Mouse (Mus musculus): ENCODE results near the gene Tmem270. TPM values are rescaled to one million over a fixed set of nuclear protein-coding genes. Genes with fewer than 3 reads are reported as not detected.

Tmem270 gene
- polyA plus RNA-seq, 1 experiment, result 0.09 TPM

DNA sequence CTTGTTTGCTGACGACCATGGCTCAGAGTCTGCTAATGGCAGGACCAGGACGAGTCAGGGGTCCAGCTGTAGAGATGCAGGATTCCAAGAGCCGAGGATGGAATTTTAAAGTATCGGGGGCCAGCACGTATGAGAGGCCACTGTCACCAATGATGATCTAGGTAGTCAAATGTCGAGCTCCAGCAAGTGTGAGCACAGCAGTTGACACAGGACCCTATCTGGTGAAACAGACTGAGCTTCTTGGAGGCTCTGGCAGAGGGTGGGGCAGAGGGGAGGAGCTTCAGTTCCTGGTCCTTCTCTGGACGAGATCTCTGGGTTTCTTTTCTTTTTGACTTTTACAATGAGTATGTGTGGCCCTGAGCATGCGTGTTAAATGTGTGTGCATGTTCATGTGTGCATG lies 8.8 kb upstream of the Tmem270 start, which contains the start of gene Cldn13:
Gene Cldn13 (minus strand): TSS at position 216 of the 400 bp plus-strand sequence.
- TF ChIP-seq CTCF (conservative IDR thresholded peaks at IDR 0.05; ENCODE audit: insufficient read depth, insufficient read length, low read depth, low read length), result no peak
- TF ChIP-seq POLR2A (IDR thresholded peaks at IDR 0.05; ENCODE audit: low read depth, low read length), result no peak
- Histone ChIP-seq H3K4me3 (ENCODE audit: insufficient read depth, low read depth, low read length) (no peak within 1 kb of the TSS), H3K27me3 (replicated peaks; ENCODE audit: control insufficient read depth, insufficient read depth, low read length) (no peaks in the 10 kb centered on the region), H3K4me1 (ENCODE audit: control insufficient read depth, insufficient read depth, low read length) (no peaks in the 10 kb centered on the region), H3K27ac (ENCODE audit: insufficient read depth, low read depth, low read length) (no peak within 1 kb of the TSS), H3K36me3 (ENCODE audit: control insufficient read depth, insufficient read depth, low read length) (no peaks in the 10 kb centered on the region)
- DNase-seq, result no peak
- 82% methylated on average over 8 of the region's 8 CpGs for WGBS

DNA sequence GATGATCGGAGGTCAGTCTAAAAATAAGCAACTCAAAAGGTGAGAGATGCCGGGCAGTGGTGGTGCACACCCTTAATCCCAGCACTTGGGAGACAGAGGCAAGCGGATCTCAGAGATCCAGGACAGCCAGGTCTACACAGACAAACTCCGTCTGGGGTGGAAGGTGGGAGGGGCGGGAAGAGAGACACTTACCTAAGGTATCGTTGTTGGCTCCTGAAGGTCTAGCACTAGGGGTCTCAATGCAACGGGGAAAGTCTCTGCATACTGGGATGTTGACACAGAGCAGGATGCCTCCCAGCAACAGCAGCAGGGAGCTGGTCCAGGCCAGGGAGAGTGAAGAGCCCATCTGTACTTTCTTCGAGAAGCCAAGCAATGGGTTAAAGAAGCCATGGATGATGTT lies 8.0 kb upstream of the Tmem270 start:
- TF ChIP-seq CTCF (conservative IDR thresholded peaks at IDR 0.05; ENCODE audit: insufficient read depth, insufficient read length, low read depth, low read length) (no peak), POLR2A (IDR thresholded peaks at IDR 0.05; ENCODE audit: low read depth, low read length) (no peak)
- WGBS, result 87% methylated on average over 8 of the region's 8 CpGs
- Histone ChIP-seq H3K27ac (ENCODE audit: insufficient read depth, low read depth, low read length) (no peak overlapping the region), H3K4me3 (ENCODE audit: insufficient read depth, low read depth, low read length) (no peak overlapping the region), H3K36me3 (ENCODE audit: control insufficient read depth, insufficient read depth, low read length) (no peaks in the 10 kb centered on the region), H3K4me1 (ENCODE audit: control insufficient read depth, insufficient read depth, low read length) (no peaks in the 10 kb centered on the region), H3K27me3 (replicated peaks; ENCODE audit: control insufficient read depth, insufficient read depth, low read length) (no peaks in the 10 kb centered on the region)
- no peak for DNase-seq

DNA sequence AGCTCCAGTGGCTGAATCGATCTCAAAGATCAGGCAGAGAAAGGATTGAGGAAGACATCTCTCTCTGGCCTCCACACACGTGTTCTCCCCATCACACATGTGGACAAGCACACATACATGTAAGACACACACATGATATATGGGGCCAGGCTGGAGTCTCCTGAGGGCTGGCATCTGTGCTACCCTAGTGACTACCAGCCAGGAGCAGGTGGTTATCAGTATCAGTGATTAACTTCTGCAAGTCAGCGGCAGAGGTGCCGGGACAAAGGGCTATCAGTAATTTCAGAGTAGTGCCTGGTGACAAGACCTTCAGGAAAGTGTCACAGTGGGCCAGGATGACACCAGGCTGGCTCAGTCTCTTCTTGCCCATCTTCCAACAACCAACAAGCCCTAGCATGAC lies 7.2 kb upstream of the Tmem270 start:
- no peaks in the 10 kb centered on the region for H3K36me3 ChIP-seq (ENCODE audit: control insufficient read depth, insufficient read depth, low read length)
- 86% methylated on average over 4 of the region's 4 CpGs for WGBS
- no peaks in the 10 kb centered on the region for H3K27me3 ChIP-seq (replicated peaks; ENCODE audit: control insufficient read depth, insufficient read depth, low read length)
- no peak for DNase-seq
- H3K4me3 ChIP-seq (ENCODE audit: insufficient read depth, low read depth, low read length), result no peak overlapping the region
- no peak overlapping the region for H3K27ac ChIP-seq (ENCODE audit: insufficient read depth, low read depth, low read length)
- no peak for TF ChIP-seq POLR2A (IDR thresholded peaks at IDR 0.05; ENCODE audit: low read depth, low read length)
- no peaks in the 10 kb centered on the region for H3K4me1 ChIP-seq (ENCODE audit: control insufficient read depth, insufficient read depth, low read length)

DNA sequence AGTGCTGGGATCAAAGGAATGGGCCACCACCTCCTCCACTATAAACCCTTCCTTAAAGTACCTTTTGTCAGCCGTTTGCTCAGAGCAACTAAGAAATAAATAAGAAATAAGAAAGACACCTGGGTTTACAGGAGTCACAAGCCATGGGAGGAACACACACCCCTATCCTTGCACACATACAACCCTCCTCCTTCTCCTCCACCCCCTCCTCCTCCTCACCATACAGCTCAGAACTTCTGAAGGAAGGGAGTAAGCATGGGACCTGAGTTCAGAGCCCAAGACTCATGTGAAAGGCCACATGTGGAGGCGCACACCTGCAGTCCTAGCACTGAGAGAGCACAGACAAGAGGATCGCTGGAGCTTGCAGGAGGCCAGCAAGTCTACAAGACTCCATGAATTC lies 6.8 kb upstream of the Tmem270 start:
- 78% methylated on average over 3 of the region's 3 CpGs for WGBS
- H3K27me3 ChIP-seq (replicated peaks; ENCODE audit: control insufficient read depth, insufficient read depth, low read length), result no peaks in the 10 kb centered on the region

DNA sequence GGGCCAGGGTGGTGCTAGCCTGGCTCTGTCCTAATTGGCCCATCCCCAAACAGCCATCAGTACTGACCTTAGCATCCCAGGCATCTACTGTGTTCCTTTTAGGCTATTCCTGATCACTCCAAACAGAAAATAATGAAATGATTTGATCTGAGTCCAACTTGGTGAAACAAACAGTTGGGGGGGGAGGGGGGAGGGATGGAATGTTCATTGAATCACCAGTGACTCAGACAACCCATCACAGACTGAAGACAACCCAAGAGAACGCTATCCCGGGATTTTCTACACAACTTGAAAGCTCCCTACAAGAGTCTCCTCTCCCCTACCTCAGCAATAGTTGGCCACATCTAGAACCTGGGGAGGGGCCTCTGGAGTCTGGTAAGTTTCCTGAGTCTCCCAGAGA lies 5.4 kb upstream of the Tmem270 start:
- no peak for DNase-seq
- H3K4me3 ChIP-seq (ENCODE audit: insufficient read depth, low read depth, low read length), result no peak overlapping the region
- H3K4me1 ChIP-seq (ENCODE audit: control insufficient read depth, insufficient read depth, low read length), result no peaks in the 10 kb centered on the region
- no peaks in the 10 kb centered on the region for H3K27me3 ChIP-seq (replicated peaks; ENCODE audit: control insufficient read depth, insufficient read depth, low read length)
- H3K27ac ChIP-seq (ENCODE audit: insufficient read depth, low read depth, low read length), result no peak overlapping the region
- TF ChIP-seq POLR2A (IDR thresholded peaks at IDR 0.05; ENCODE audit: low read depth, low read length) (no peak), CTCF (conservative IDR thresholded peaks at IDR 0.05; ENCODE audit: insufficient read depth, insufficient read length, low read depth, low read length) (no peak)
- whole genome bisulfite sequencing, result 73% methylated on average over 2 of the region's 2 CpGs
- H3K36me3 ChIP-seq (ENCODE audit: control insufficient read depth, insufficient read depth, low read length), result no peaks in the 10 kb centered on the region

More for the DNA sequence above, 6.8 kb upstream of the Tmem270 start:
- no peaks in the 10 kb centered on the region for H3K36me3 ChIP-seq (ENCODE audit: control insufficient read depth, insufficient read depth, low read length)
- no peak for TF ChIP-seq CTCF (conservative IDR thresholded peaks at IDR 0.05; ENCODE audit: insufficient read depth, insufficient read length, low read depth, low read length)
- no peak for TF ChIP-seq POLR2A (IDR thresholded peaks at IDR 0.05; ENCODE audit: low read depth, low read length)
- no peak overlapping the region for H3K27ac ChIP-seq (ENCODE audit: insufficient read depth, low read depth, low read length)
- no peaks in the 10 kb centered on the region for H3K4me1 ChIP-seq (ENCODE audit: control insufficient read depth, insufficient read depth, low read length)
- H3K4me3 ChIP-seq (ENCODE audit: insufficient read depth, low read depth, low read length), result no peak overlapping the region
- DNase-seq, result no peak

DNA sequence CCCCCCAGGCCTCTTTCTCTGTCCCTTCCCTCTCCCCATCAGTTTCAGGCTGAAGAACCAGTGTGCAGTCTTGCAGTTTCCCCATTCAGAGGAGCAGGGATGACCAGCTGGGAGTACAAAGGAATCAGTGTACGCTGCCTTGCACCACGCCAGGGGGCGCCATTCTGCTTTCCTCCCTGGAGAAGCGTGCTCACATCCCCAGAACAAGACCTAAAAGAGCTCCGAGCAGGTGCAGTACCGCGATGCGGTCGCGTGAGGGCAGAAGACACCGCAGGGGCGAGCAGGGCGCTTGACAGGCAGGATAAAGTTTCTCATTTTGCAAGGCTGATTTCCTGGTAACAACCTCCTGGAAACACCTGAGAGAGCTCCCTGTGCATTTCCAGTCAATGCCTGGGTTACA lies 602 bp upstream of the Tmem270 start:
- H3K4me3 ChIP-seq (ENCODE audit: insufficient read depth, low read depth, low read length), result no peak overlapping the region
- DNase-seq, result peak; percentile 95
- TF ChIP-seq POLR2A (IDR thresholded peaks at IDR 0.05; ENCODE audit: low read depth, low read length) (no peak), CTCF (conservative IDR thresholded peaks at IDR 0.05; ENCODE audit: insufficient read depth, insufficient read length, low read depth, low read length) (peak; percentile 99)
- no peak overlapping the region for H3K27ac ChIP-seq (ENCODE audit: insufficient read depth, low read depth, low read length)
- WGBS, result under 1% methylated on average over 13 of the region's 13 CpGs
- H3K4me1 ChIP-seq (ENCODE audit: control insufficient read depth, insufficient read depth, low read length), result no peaks in the 10 kb centered on the region
- no peaks in the 10 kb centered on the region for H3K27me3 ChIP-seq (replicated peaks; ENCODE audit: control insufficient read depth, insufficient read depth, low read length)
- H3K36me3 ChIP-seq (ENCODE audit: control insufficient read depth, insufficient read depth, low read length), result no peaks in the 10 kb centered on the region

DNA sequence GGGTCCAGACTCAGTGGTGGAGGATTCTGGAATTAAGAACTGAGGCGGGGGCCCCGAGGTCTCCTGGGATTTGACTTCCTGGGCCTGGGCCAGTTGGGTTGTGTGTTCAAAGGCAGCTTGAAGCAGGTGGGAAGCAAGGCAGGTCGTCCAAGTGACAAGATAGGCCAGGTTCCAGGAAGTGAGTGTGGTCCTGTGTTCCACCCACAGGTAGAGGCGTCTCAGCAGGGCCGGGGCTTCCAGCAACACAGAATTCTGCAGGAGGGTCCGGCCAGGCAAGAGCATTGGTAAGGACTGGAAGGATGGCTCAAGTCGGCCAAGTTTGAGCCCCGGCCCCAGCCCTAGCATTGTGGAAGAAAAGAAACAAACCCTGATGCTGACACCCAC lies 4.9 kb downstream of the Tmem270 start:
- no peaks in the 10 kb centered on the region for H3K36me3 ChIP-seq (ENCODE audit: control insufficient read depth, insufficient read depth, low read length)
- TF ChIP-seq POLR2A (IDR thresholded peaks at IDR 0.05; ENCODE audit: low read depth, low read length), result no peak
- no peak for TF ChIP-seq CTCF (conservative IDR thresholded peaks at IDR 0.05; ENCODE audit: insufficient read depth, insufficient read length, low read depth, low read length)

More for the DNA sequence above, 4.9 kb downstream of the Tmem270 start:
- Histone ChIP-seq H3K27ac (ENCODE audit: insufficient read depth, low read depth, low read length) (no peak overlapping the region), H3K4me3 (ENCODE audit: insufficient read depth, low read depth, low read length) (no peak overlapping the region), H3K4me1 (ENCODE audit: control insufficient read depth, insufficient read depth, low read length) (no peaks in the 10 kb centered on the region), H3K27me3 (replicated peaks; ENCODE audit: control insufficient read depth, insufficient read depth, low read length) (no peaks in the 10 kb centered on the region)
- WGBS, result 74% methylated on average over 8 of the region's 8 CpGs
- DNase-seq, result no peak
